Mouse (Mus musculus) liver (tissue): ENCODE measurements at regions not wholly inside any gene's neighbourhood (a gene's known extent, or its start where the extent isn't known, plus 50 kb on each side); places are given as distances from the start of the nearest gene placed in this dataset.
"Not testable (repeated sequence)": the region's sequence is repeated elsewhere in the genome, so short reads cannot be mapped to it uniquely, and the experiment has no call there.

Experiments used
- DNase-seq: peaks from one replicate; pipeline ENCODE4 v3.0.0-alpha.2; 2020; ENCODE audit warnings: mixed read lengths

DNA sequence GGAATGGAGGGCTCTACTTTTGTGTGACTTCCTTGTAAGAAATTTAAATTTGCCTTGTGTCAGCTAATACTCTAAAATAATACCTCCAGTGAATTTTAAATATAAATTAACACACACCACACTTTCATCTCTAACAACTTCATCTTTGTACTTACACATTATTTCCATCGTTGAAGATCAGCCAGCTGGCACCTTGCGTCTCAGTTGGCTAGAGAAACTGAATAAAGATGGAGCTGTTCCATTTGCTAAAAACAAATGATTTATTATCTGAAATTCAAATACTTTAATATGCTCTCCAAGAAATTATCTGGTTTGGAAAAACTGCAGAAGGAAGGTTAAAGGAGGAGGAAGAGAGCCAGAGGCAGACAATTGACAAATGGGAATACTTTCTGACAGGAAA, 122.0 kb upstream of the Gm11096 start:
- DNase-seq = no peak

DNA sequence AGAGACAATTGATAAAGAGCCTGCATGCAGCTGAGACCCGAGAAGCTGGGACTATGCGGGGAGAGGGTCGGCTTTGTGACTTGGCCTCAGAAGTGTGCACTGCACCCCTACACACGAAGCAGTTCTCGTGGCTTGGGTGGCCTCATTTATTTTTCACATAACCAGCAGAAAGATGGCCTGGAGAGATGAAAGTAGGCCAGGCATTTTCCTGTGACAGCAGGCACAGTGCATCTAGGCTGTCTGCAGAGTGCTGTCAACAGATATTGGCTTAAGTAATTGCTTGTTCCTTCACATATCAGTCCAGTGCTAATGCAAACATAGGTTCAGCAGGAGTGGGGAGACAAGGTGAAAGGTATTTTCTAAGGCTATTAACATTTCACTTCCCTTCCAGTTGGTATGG, 124.9 kb upstream of the Gm11096 start:
- DNase-seq = no peak

DNA sequence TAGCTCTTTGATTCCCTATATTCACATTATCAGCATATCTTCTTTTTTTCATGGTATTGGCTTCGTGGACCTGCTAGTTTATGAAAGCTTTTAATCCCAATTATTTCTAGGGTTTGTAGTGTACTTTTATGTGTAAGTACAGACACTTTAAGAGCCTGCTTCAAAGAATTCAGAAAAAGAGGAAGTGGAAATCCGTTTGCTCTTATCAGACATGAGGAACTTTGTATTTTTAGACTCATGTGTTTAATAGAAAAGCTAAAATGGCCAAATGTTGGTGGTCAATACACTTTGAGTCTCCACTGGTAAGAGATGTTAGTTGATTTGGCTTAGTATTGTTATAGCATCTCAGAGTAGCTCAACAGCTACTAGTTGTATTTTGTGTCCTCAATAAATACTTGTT, 135.7 kb upstream of the Gm11096 start:
- no peak for DNase-seq

DNA sequence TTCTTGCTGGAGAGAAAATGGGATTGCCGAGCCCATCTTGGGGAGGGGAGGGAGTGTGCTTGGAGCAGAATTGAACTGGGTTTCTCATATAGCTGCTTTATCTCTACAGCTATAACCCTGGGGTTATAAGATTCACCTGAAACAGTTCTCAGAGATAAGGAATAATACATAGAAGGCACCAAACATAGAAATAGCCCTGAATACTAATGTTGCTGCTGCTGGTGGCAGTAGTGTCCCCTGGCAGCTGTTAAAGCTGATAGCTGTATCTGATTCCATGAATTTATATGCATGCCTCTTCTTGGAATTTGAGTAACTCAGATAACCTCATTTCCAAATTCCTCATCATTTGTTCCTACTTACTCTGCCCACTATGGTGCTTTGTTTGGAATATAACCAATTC, 137.0 kb upstream of the Gm11096 start:
- no peak for DNase-seq

DNA sequence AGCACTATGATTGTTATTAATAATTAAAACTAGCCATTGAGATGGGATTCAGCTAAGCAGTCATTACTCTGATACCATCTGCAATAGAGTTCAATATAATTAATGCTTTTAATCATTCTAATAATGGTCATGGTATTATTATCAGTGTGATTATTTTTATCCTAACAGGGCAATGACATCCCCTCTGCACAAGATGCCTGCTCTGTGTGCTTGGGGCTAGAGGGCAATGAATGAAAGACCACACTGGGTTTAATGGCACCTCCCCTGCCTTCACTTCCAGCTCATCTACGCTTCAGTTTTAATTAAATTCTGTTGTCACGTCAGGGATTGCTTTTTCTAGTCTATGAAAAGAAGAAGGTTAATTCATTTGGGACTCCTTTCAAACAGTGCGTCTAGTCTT, 139.1 kb upstream of the Gm11096 start:
- DNase-seq = no peak

DNA sequence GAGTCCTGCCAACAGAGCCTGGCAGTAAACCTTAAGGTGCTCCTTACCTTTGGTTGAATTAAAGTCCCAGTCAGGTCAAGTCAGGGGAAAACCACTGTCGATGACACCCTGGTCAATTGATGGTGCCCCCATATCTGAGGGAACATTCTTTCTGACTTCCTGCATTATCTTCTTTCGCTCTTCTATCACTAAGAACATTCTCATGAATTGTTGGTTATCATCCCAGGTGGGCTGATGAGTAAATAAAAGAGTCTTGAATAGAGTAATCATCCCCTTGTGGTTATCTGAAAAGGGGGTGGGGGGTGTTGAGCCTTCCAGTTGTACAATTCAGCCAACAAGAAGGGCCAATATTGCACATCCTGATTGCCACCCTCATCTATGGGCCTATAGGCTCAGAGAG, 149.7 kb upstream of the Gm11096 start:
- DNase-seq = no peak

DNA sequence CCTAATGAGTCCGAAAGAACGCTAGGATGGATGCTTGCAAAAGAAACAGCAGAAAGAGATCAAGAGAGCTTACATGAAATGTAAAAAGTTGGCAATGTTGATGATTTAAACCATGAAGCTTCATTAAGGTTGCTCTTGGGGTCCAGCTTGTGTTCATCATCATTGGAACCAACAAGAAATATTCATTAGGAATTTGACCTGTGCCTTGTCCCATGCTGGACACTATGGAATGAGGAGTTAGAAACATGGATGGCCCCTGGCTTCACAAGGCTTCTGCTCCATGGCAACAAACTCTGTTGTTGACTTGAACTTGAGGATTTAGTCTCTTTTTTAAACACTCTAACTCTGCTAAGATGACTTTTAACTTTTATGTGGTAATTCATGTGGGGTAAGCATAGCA, 159.0 kb upstream of the Gm11096 start:
- no peak for DNase-seq

DNA sequence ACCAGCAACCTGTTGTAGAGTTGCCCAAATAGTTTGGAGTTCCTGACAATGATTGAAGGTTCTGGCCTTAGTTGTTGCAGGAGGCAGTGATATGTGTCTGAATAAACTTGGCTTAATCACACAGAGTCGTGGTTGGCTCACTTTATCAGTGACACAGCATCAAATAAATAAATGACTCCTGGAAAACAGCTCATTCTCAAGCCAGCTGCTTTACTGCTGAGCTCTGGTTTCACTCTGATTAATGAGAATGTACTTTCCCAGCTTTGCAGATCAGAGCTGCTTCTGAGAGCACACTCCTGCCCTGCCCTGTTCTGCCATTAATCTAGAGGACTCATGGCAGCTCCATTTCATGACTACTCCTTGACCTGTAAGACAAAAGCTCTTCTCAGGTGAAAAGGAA, 171.3 kb upstream of the Gm11096 start:
- DNase-seq = no peak

DNA sequence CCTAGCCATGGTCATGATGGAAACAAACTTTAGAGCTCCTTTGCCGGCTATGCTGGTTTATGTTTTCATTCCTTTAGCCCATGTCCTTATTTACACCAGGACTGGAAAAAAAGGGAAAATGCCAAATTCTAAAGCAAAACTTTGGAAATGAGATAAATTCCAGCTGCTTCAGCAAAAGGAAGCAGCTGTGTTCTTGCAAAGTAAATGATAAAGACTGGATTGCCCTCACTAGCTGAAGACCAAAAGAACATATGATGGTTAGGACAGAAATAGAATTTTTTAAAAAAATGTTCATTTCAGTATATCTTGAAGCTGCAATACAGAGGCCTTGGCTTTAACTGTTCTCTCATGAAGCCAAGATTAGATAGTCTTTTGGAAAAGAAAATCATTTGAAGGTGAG, 179.6 kb upstream of the Gm11096 start:
- no peak for DNase-seq

DNA sequence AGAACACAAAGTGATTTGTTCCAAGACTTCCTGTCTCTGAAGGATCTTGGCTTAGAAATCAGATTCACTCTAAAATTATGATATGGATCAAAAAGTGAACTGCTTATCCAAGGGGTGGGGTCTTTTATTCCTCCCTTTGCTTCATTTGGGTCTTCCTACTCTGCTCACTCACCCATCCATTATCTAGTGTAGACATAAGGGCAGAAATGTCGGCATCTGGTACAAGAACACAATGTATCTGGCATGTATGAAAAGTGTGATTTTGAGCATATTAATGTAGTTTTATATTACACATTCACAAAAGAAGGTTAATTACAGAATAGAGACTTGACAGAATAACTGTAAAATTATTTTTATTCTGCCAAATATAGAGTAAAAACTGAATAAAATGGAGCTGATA, 181.5 kb upstream of the Gm11096 start:
- no peak for DNase-seq

DNA sequence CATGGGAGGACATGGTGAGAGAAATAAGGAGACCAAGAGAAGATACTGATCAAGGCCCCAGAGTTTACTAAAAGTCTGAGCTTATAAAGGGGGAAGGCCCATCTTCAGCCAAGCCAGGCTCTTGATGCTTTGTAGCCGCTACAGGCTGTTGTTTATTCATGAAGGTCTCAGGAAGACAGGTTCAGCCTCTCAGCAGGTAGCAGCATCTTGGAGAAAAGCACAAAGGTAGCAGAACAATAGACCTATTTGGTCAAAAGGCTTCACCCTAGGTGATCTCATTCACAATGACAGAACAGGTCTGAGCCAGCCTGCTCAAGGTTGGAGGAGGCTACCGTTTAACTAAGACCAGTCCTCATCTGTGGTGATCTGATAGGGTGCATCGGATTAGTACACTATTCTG, 185.5 kb upstream of the Gm11096 start:
- no peak for DNase-seq

DNA sequence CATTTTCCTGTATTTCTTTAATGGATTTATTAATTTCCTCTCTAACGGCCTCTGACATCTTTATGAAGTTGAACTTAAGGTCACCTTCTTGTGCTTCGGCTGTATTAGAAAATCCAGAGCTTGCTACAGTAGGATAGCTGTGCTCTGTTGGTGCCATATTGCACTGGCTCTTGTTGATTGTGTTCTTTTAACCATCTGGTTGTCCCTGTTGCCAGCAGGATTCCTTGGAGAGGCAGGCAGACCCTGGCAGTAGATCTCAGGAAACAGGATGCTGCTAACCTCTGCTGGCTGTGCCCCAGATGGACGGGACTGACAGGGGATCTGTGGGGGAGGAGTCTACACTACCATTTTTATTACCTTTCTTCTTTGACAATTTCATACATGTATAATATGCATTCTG, 185.9 kb upstream of the Thumpd2 start:
- no peak for DNase-seq

DNA sequence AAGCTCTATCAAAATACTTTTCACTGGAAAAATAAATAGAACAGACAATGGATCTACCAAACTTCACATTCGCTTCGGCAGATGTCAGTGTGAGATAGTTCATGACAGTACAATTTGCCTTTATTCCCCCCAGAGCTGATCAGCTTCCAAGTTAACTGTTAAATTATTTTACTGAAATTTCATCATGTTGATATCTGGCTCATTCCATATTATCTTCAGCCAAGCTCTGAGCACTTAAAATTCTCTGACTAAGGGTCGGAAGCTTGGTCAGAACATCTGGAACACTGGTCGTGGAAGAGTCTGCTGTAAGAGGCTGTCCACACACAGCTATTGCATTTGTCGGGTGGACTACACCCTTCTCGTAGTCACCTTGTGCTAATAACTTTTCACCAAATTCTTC, 181.3 kb upstream of the Thumpd2 start:
- no peak for DNase-seq

DNA sequence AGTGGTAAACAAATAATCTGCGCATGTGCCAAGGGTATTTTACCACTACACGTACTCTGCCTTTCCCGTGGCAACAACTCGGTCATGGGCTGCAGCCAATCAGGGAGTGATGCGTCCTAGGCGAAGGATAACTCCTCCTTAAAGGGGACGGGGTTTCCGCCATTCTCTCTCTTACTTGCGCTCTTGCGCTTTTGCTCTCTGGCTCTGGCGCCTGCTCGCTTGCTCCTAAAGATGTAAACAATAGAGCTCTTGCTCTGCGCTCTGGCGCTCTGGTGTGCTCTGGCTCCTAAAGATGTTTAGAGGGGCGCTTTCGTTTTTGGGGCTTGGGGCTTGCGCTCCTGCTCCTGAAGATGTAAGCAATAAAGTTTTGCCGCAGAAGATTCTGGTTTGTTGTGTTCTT, 166.9 kb upstream of the Thumpd2 start:
- DNase-seq = not testable (repeated sequence)

DNA sequence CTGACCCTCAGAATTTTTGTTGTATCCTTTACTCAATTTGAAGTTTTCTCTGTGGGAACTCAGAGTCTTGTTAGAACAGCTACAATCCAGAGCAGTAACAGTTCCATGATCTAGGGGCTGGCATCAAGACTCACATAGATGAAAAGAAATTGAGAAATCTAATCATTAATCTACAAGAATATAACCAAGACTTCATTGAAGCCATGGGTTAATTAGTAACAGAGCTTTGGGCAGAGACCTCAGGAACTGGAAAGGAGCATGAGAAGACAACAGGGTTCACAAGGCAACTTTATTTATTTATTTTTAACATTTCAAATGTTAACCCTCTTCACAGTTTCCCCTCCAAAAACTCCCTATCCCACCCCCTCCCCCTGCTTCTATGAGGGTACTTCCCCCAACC, 160.4 kb upstream of the Thumpd2 start:
- DNase-seq = no peak

DNA sequence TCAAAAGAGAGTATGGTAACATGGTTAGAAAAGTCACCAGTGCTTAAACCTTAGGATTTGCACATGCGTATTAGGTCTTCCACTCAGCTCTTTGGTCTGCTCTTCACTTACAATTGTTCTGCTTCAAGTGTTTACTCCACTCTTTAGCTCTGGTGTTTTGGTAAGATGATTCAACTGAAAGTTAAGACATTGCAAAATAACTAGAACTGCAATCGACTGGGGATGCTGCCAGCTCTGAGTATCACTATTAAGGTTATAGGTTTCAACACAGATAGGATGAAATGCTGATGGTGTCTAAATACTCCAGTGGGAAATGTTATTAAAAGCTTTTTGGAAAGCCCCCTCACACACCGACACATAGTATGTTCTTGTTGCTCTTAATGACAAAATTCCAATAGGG, 156.6 kb upstream of the Thumpd2 start:
- DNase-seq = no peak

DNA sequence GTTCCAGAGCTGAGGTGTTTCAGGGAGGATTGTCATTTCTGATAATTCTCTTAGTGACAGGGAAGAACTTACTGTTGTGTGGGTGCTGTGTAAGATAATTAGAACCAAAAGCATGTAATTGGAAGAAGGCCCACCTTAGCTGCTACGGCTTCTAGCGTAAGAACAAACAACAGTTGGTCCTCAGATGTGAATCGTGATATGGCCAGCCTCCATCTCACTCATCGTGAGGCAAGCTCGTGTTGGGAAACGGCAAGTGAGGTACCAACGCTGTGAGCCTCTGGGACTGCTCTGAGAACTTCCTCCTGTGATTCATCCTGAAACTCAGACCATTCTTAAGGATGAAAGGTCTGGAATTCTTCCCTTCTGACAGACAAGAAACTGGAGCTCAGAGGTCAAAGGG, 150.0 kb upstream of the Thumpd2 start:
- no peak for DNase-seq

DNA sequence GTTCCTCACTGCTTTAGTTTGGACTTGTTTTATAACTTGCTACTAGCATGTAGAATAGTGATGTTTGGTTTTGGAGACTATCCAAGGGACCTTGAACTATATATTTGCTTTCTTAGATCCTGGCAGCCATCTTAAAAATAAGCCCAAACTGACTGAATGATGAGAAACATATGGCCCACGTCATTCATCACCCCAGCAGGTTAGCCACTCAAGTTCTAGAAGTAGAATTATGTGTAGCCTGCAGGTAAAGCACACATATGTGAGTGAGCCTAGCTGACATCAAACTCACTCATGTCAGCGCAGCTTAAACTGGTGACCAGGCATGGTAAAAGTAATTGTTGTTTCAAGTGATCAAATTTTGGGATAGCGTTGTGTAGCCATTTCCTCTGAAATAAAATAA, 147.2 kb upstream of the Thumpd2 start:
- no peak for DNase-seq

DNA sequence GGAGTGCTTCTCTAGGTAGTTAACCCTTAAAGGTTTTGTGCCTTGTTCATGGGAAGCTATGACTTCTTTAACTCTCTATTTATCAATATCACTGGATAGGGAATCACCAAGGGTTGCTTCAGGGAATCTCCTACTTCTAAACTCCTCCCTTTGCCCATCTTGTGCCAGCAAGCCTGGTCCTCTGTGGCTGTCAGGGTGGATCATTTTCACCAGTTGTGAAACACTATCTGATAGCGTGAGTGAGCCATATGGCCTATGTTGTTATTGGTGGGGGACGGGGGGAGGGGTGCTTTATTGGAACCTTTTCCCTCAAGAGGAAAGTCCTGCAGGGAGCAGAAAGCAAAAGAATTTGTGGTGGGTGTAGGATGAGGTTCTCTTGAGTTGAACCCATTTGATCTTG, 145.5 kb upstream of the Thumpd2 start:
- DNase-seq = no peak

DNA sequence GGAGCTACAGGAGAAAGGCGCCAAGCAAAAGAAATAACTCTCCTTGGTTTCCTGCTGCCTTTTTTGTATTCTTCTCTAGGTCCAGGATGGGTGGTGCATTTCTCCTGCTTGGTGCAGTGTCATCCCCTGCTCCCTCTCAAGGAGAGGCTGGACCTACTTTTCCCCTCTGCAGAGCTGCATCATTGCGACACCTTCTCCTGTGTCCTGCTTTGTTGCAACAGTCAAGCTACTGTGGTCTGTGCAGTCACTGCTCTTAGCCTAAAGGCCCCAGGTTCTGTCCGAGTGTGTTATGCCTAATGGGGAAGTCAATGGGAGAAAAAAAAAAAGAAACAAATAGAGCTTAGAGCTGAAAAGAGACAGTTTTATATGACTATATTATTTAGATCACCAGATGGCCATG, 144.4 kb upstream of the Thumpd2 start:
- no peak for DNase-seq

DNA sequence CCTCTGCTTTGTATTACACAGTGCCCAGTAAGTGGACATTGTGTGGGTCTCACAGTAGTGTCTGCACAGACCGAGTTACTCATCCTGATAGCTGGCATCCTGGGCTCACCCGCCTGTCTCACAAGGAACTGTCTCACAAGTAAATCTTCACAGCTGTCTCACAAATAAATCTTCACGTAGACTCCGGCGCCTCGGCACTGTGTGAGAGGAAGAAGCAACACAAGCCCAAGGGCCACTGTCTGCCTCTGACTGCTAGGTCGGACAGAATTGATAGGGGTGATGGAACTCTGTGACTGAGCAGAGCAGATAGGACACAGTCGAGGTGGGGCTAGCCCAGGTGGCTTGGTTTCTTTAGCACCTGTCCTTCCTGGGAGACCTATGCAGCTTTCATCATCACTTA, 136.2 kb upstream of the Thumpd2 start:
- no peak for DNase-seq

DNA sequence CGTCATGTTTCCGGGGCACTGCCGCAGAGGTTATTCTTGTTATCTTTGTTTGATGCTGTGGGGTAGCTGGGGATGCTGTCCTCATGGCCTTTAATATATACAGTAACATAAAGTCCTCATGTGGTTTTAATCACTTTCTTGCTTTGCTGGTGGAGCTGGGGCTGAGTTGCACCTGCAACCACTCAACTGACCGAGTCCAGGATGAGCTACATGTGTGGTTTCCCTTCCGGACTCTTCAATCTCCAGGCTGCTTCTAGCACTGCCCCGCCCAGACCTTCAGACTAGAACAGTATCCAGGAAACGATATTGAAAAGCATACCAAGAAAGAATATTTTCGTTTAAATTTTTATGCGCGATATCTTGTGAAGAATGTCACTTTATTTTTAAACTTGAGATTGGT, 129.1 kb upstream of the Thumpd2 start:
- no peak for DNase-seq

DNA sequence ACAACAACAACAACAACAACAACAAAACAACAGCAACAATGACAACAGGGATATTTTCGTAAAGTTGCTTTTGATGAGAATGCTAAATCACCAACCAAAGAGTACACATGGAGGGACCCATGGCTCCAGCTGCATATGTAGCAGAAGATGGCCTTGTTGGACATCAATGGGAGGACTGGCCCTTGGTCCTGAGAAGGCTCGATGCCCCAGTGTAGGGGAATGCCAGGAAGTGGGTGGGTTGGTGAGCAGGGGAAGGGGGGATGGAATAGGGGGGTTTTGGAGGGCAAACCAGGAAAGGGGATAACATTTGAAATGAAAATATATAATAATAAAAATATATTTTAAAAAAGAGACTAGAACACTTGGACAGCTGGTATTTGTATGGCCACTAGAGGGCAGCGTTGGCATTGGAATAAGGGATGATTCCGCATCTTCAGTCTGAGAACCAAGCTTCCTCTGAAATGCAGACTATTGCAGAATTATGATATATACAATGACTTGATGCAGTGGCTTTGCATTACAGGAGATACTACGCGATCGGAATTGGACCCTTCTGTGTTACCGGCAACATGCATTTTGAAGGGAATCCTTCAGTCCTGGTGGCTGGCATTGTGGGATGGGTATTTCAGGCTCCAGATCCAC, 128.5 kb upstream of the Thumpd2 start:
- peak; percentile 62 for DNase-seq

DNA sequence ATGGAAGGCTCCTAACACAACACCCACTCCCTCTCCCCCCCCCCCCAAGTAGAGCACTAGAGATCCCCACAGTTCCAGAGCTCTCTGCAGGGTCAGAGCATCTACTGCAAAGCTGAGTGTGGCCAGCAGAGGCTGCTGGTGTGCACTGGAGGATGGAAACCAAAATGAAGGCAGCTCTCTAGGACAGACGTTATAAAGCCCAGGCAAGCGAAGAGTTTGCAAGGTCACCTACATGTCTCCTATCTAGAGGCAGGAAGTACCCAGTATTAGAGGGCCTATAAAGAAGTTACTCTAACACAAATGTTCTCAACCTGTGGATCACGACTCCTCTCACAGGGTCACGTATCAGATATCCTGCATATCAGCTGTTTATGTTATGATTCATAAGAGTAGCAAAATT, 125.1 kb upstream of the Thumpd2 start:
- DNase-seq = peak; percentile 16

DNA sequence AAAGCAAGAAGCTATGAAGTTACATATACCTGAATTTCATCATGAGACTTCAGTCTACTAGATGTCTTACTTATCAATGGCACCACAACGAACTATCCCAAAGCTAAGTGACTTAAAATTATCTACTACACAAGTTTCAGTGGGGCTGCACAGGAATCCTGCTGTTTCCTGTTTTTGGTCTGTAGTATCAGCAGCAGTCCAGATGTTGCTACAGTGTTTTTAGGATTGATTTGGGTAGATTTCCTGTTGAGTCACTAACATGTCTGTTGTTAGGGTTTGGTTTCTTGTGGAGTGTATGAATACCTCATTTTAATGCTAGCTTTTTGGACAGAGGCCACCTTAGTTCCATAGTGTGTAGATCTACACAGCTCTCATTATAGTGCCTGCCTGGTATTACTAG, 120.8 kb upstream of the Thumpd2 start:
- DNase-seq = no peak
